Mouse (Mus musculus): Measurements from ENCODE around the gene Sik2. TPM values are rescaled to one million over a fixed set of nuclear protein-coding genes. Genes with fewer than 3 reads are reported as not detected.
A peak's percentile ranks its signal among the peaks of the same experiment; 100 is the strongest.

Gene Sik2
- total RNA-seq, 2 experiments from 2014 or later, result 39.5 to 45.2 TPM

GRCm38 (mm10) chr9:50889211-50889610 is 119.7 kb downstream of the Sik2 start:
- H3K27ac ChIP-seq, result no peak overlapping the region
- DNase-seq (ENCODE audit: low spot score in 2 of 2), result no peak
- no peak for TF ChIP-seq CTCF (conservative IDR thresholded peaks at IDR 0.05)
- H3K4me3 ChIP-seq, result no peak overlapping the region

GRCm38 (mm10) chr9:50887351-50887750 is 121.5 kb downstream of the Sik2 start:
- no peak overlapping the region for H3K4me3 ChIP-seq
- no peak for DNase-seq (ENCODE audit: low spot score in 2 of 2)
- no peak for TF ChIP-seq CTCF (conservative IDR thresholded peaks at IDR 0.05)
- H3K27ac ChIP-seq, result no peak overlapping the region

GRCm38 (mm10) chr9:50886870-50887269 is 122.0 kb downstream of the Sik2 start:
- DNase-seq (ENCODE audit: low spot score in 2 of 2), result no peak
- no peak for TF ChIP-seq CTCF (conservative IDR thresholded peaks at IDR 0.05)
- no peak overlapping the region for H3K27ac ChIP-seq
- no peak overlapping the region for H3K4me3 ChIP-seq

- Histone ChIP-seq H3K4me3 (no peak overlapping the region; the same call in 1 of the 2 replicates), H3K27ac (peak overlapping the region; percentile 87)
- no peak for TF ChIP-seq CTCF (conservative IDR thresholded peaks at IDR 0.05)
- no peak for DNase-seq (ENCODE audit: low spot score in 2 of 2)
These were observed 123.3 kb downstream of the Sik2 start for GRCm38 (mm10) chr9:50885600-50885987.

- DNase-seq (ENCODE audit: low spot score in 2 of 2), result peak; percentile 42 to 71
- Histone ChIP-seq H3K27ac (peak overlapping the region; percentile 87), H3K4me3 (no peak overlapping the region; the same call in 1 of the 2 replicates)
- TF ChIP-seq CTCF (conservative IDR thresholded peaks at IDR 0.05), result no peak
These were observed 123.9 kb downstream of the Sik2 start for GRCm38 (mm10) chr9:50884741-50885599.

GRCm38 (mm10) chr9:50884093-50884492 is 124.8 kb downstream of the Sik2 start:
- H3K27ac ChIP-seq, result peak overlapping the region; percentile 87
- H3K4me3 ChIP-seq, result no peak overlapping the region
- DNase-seq (ENCODE audit: low spot score in 2 of 2), result peak in 1 of 2 experiments; percentile 22
- TF ChIP-seq CTCF (conservative IDR thresholded peaks at IDR 0.05), result no peak

- Histone ChIP-seq H3K27ac (peak overlapping the region; percentile 7; the same call in 1 of the 2 replicates), H3K4me3 (no peak overlapping the region)
- no peak for DNase-seq (ENCODE audit: low spot score in 2 of 2)
- TF ChIP-seq CTCF (conservative IDR thresholded peaks at IDR 0.05), result no peak
These were observed 126.7 kb downstream of the Sik2 start for GRCm38 (mm10) chr9:50882183-50882582.

GRCm38 (mm10) chr9:50877431-50877830 is 131.4 kb downstream of the Sik2 start:
- DNase-seq (ENCODE audit: low spot score in 2 of 2), result no peak
- Histone ChIP-seq H3K4me3 (no peak overlapping the region), H3K27ac (0 out of 2 replicates have a peak overlapping the region, but pooled peaks have one; percentile 5)
- no peak for TF ChIP-seq CTCF (conservative IDR thresholded peaks at IDR 0.05)

GRCm38 (mm10) chr9:50876287-50876686 is 132.6 kb downstream of the Sik2 start:
- no peak overlapping the region for H3K27ac ChIP-seq
- no peak for TF ChIP-seq CTCF (conservative IDR thresholded peaks at IDR 0.05)
- no peak for DNase-seq (ENCODE audit: low spot score in 2 of 2)
- no peak overlapping the region for H3K4me3 ChIP-seq

- DNase-seq (ENCODE audit: low spot score in 2 of 2), result no peak
- H3K27ac ChIP-seq, result no peak overlapping the region
- no peak for TF ChIP-seq CTCF (conservative IDR thresholded peaks at IDR 0.05)
- no peak overlapping the region for H3K4me3 ChIP-seq
These were observed 133.4 kb downstream of the Sik2 start for GRCm38 (mm10) chr9:50875470-50875869.

GRCm38 (mm10) chr9:50874031-50874430 is 134.8 kb downstream of the Sik2 start:
- DNase-seq (ENCODE audit: low spot score in 2 of 2), result no peak
- Histone ChIP-seq H3K27ac (no peak overlapping the region), H3K4me3 (no peak overlapping the region)
- TF ChIP-seq CTCF (conservative IDR thresholded peaks at IDR 0.05), result no peak

GRCm38 (mm10) chr9:50873210-50873609 is 135.7 kb downstream of the Sik2 start:
- no peak for TF ChIP-seq CTCF (conservative IDR thresholded peaks at IDR 0.05)
- no peak for DNase-seq (ENCODE audit: low spot score in 2 of 2)
- Histone ChIP-seq H3K4me3 (no peak overlapping the region), H3K27ac (0 out of 2 replicates have a peak overlapping the region, but pooled peaks have one; percentile 18)

- Histone ChIP-seq H3K4me3 (no peak overlapping the region), H3K27ac (no peak overlapping the region)
- TF ChIP-seq CTCF (conservative IDR thresholded peaks at IDR 0.05), result no peak
- no peak for DNase-seq (ENCODE audit: low spot score in 2 of 2)
These were observed 140.7 kb downstream of the Sik2 start for GRCm38 (mm10) chr9:50868182-50868581.

- TF ChIP-seq CTCF (conservative IDR thresholded peaks at IDR 0.05), result no peak
- Histone ChIP-seq H3K4me3 (no peak overlapping the region), H3K27ac (peak overlapping the region; percentile 44)
- DNase-seq (ENCODE audit: low spot score in 2 of 2), result no peak
These were observed 141.9 kb downstream of the Sik2 start for GRCm38 (mm10) chr9:50867015-50867414.

Measured in layer of hippocampus, adult 2 months (tissue).